Mouse (Mus musculus) kidney, adult 11 months (tissue): ENCODE results near the gene Anapc7.

ENCODE experiments used
- DNase-seq: peaks from one replicate; pipeline ENCODE4 v3.0.0; 2022

The Anapc7 gene

GRCm38 (mm10) chr5:122409692-122410645 is 11.5 kb upstream of the Anapc7 start:
- DNase-seq, result no peak

GRCm38 (mm10) chr5:122411892-122412291 is 9.6 kb upstream of the Anapc7 start:
- DNase-seq, result no peak

- no peak for DNase-seq
Measured at GRCm38 (mm10) chr5:122412826-122413225, 8.7 kb upstream of the Anapc7 start.

- DNase-seq, result no peak
Measured at GRCm38 (mm10) chr5:122414351-122414750, 7.1 kb upstream of the Anapc7 start.

- DNase-seq, result no peak
Measured at GRCm38 (mm10) chr5:122415465-122415864, 6.0 kb upstream of the Anapc7 start.

- DNase-seq, result peak; percentile 91
Measured at GRCm38 (mm10) chr5:122420676-122421075, 817 bp upstream of the Anapc7 start.

- peak; percentile 87 for DNase-seq
Measured at GRCm38 (mm10) chr5:122422071-122422964, 825 bp downstream of the Anapc7 start.

GRCm38 (mm10) chr5:122423083-122423482 is 1.6 kb downstream of the Anapc7 start:
- no peak for DNase-seq

- DNase-seq, result no peak
Measured at GRCm38 (mm10) chr5:122425550-122425949, 4.1 kb downstream of the Anapc7 start.

- no peak for DNase-seq
Measured at GRCm38 (mm10) chr5:122430036-122430775, 8.7 kb downstream of the Anapc7 start.

- no peak for DNase-seq
Measured at GRCm38 (mm10) chr5:122431221-122431620, 9.7 kb downstream of the Anapc7 start.

GRCm38 (mm10) chr5:122434541-122434940 is 13.0 kb downstream of the Anapc7 start:
- no peak for DNase-seq

- DNase-seq, result peak; percentile 48
Measured at GRCm38 (mm10) chr5:122439400-122440094, 18.1 kb downstream of the Anapc7 start.

- no peak for DNase-seq
Measured at GRCm38 (mm10) chr5:122440095-122440630, 18.7 kb downstream of the Anapc7 start.

- no peak for DNase-seq
Measured at GRCm38 (mm10) chr5:122444492-122444891, 23.0 kb downstream of the Anapc7 start.

GRCm38 (mm10) chr5:122445051-122445610 is 23.6 kb downstream of the Anapc7 start:
- no peak for DNase-seq

GRCm38 (mm10) chr5:122447857-122448256 is 26.4 kb downstream of the Anapc7 start:
- no peak for DNase-seq

- DNase-seq, result no peak
Measured at GRCm38 (mm10) chr5:122448869-122449268, 27.4 kb downstream of the Anapc7 start.

GRCm38 (mm10) chr5:122449946-122450345 is 28.5 kb downstream of the Anapc7 start:
- DNase-seq, result no peak

- DNase-seq, result no peak
Measured at GRCm38 (mm10) chr5:122450913-122451317, 29.4 kb downstream of the Anapc7 start.

- no peak for DNase-seq
Measured at GRCm38 (mm10) chr5:122451324-122451723, 29.8 kb downstream of the Anapc7 start.
